Mouse (Mus musculus) embryonic fibroblast, embryonic 13.5 days (primary cell): ENCODE measurements around the gene Olfr1160.

ENCODE experiments used
- CTCF ChIP-seq: IDR thresholded peaks from 2 replicates; pipeline ENCODE4 v1.5.1; 2011; ENCODE audit warnings: mild to moderate bottlenecking, control low read depth, low read length, moderate library complexity, borderline replicate concordance; ENCODE audit not compliant: insufficient read depth
- POLR2A ChIP-seq: IDR thresholded peaks from 2 replicates; pipeline ENCODE4 v1.6.1; 2011; ENCODE audit warnings: low read depth, mild to moderate bottlenecking, control low read depth, low read length, moderate library complexity

- TF ChIP-seq POLR2A (no peak), CTCF (no peak)
These were observed 39.9 kb downstream of the Olfr1160 start, which contains the start of gene Olfr1157 for GRCm38 (mm10) chr2:87968199-87968598.
